Mouse (Mus musculus) embryo, embryonic 9.5 days (tissue): Measurements from ENCODE around the gene Camk2d.
A peak's percentile ranks its signal among the peaks of the same experiment; 100 is the strongest.

Source experiments
- DNase-seq: peaks from one replicate; pipeline ENCODE4 v3.0.0-alpha.2; 2017; ENCODE audit errors: extremely low spot score

Gene Camk2d

DNA sequence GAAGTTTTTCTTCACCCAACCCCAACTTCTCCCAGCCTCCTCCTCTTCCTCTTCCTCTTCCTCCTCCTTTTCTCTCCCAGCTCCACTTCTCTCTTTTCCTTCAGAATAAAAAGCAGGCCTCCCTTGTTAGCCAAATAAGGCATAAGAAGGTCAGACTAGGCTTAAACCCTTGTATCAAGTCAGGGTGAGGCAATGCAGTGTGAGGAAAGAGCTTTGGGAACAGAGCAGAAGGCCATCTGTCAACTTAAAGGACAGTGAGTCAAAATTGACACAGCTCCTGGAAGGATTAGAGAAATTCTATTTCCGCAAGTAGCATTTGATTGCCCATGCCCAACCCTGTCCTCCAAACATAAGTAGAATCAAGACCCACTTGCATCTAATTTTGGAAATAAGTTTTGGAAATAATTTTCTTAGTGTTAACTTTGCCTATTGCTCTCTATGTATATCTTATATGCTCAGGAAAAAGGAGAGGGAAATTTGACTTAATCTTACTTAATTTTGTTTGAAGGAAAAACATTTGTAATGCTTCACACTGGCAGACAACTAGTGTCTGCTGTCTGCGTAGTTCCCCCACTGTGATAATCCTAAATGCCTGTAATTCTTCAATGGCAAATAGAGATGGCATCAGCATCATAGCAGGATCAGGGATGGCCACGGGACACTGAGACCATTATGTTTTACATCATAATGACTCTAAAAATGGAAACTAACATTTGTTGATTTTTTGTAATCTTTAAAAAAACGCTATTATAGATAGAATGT lies 16.8 kb downstream of the Camk2d start:
- no peak for DNase-seq

DNA sequence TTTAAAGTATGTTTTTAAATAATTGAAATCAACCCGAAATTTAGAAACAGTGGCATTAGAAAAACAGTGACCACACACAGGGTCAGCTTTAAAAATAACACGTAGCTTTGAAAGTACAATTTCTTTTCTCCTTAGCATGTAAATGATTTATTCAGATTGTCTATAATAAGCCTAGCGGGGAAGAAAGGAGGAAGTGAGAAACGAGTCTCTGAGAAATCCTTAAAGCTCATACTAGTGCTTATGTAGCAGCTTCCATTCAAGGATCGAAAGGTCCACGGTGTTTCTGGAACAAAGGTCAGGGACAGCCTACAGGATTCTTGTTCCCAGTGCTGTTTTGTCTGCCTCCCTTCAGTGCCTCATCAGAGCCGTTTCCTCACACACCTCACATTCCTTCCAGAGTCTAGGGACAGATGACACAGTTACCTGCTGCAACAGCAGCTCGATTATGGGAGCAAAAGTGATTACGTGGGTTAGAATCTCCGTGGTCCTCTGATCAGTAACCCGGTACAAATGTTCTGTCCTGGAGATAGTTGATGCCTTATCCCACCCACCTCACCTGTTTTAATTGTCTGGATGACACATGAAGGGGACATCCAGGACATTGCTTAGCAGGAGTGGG lies 17.5 kb downstream of the Camk2d start:
- no peak for DNase-seq

DNA sequence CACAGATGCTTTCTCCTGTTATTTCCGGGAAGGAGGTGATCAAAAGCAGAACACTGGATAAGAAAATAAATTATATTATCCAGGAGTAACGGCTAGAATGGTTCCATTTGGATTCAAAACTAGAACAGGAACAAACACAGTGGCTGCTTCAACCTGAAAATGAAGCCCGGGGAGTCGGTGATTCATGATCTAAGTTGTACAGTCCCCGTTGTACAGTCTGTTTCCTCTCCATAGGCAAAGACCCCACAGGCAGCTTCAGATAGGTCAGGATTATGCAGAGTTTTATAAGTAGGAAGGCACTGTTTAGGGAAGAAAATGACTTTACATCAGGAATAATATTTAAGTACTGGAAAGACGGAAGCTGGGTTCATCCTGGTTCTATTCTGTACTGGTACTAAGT lies 19.2 kb downstream of the Camk2d start:
- no peak for DNase-seq

DNA sequence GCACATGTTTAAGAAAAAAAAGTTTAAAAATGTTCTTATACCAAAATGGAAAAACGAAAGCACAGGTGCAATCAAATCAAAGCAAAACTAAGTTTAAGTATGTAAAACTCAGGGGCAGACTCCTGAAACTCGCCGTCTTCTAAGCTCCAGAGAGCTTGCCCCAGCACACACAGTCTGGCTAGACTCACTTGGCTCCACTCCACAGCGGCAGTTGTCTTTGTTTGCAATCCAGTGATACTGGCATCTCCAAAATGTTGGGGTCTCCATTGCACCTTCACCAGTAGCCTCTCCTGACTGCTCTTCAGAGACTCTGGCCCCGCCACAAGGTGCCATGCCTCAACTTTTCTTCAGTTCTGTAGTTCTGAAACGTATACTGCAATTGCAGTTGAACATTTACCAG lies 24.1 kb downstream of the Camk2d start:
- no peak for DNase-seq

DNA sequence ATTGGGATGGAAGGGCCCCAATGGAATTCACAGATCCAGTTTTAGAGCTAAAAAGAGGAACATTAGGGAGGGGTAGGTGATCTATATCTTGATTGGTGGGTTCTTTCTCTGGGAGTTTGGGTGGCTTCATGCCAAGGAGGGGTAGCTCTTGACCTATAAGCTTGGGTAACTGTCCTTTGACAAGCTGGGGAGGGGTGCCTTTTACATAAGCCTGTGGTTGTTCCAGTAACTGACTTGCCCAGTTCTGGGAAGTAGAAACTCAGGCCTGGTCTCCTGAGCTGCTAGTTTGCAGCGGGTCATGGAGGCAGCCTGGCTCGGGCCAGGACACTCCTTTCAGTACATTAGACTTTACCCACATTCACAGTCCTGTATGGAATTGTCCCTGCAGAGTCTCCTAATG lies 26.4 kb downstream of the Camk2d start:
- DNase-seq = no peak

DNA sequence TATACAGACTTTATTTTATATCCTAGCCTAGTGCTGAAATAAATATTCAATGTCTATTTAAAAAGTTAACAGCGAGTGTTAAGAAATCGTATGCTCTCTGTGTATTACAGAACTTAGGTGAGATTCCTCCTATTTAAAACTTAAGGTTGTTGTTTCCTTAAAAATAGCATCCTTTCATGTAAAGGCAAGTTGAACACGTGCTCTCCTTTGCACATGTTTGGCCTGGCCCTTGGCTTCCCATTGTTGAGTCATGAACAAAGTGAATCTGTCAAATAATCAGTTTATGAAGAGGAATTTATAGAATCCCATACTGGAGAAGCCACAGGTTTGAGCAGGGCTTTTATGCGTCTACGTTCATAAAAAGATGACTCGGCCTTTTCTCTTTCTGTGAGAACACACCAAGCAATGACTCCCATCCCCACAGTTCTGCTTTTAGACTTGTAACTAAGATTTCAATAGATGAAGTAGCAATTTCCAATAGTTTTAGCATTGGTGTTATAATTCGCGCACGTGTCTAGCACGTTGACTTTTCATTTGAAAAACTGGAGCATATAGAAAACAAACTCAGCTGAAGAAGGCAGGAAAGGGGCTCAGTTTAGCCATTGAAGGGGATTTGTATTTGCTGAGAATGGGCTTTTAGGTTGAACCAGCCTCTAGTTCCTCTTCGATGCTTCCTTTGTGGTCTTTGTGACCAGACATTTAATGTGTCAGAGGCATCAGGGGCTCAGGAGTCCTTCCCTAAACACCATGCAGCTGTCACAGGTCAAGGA lies 29.1 kb downstream of the Camk2d start:
- DNase-seq = no peak

DNA sequence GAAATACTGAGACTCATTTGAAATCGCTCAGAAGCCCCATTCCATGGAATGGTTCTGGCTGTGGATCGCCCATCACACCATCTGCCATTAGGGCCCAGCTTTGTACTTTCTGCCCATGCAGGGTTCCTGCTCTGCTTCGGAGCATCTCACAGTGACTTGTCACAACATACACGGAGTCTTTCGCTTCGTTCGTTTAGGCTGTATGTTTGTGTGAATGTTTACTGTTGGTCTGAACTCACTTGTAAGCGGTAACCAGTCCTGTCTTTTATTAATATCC lies 29.6 kb downstream of the Camk2d start:
- DNase-seq = no peak

DNA sequence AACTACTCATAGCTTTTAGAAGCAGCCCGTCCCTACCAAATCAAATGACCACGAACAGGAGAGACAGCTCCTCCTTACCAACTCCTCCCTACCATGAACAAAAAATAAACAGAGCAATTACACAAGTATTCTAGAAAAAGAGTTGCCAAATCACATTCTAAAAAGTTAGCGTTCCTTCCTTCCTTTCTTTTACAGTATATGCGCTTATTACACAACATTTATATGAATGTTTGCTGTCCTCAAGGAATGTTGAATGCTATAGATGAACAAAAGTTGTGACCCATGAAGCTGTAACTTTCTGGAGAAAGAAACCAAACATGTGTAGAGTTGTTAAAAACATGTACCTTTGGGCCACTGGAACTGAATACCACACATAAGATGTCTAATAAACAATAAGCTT lies 31.9 kb downstream of the Camk2d start:
- no peak for DNase-seq

DNA sequence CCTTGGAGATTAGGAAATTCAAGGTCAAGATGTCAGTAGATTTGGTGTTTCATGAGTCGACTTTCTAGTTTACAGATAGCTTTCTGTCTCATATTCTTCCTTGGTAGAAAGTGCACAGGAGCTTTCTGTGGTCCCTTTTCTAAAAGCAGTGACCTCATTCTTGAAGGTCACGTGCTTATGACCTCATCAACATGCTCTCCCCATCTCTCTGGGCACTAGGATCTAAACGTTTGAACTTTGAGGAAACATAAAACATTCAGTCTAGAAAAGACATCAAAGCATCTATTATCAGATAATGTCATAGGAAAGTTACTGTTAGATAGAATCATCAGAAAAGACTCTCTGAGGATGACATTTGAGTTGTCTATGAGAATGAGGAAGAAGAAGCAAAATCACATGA lies 32.3 kb downstream of the Camk2d start:
- DNase-seq = no peak

DNA sequence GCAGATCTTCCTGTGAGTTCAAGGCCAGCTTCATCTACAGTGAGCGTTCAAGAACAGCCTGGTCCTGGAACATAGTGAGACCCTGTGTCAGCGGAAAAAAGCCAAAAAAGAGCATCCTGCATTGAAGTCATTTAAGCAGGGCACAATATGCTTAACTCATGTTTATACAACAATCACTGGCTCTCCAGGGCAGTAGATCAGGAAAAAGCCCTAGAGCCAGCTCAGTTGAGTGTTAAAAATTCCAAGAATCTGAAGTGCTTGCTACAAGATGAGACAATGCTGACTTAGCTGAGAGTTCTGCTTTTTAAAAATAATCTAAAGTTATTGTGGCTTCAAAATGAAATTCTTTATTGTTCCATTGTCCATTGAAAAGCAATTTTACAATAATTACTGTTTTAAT lies 32.9 kb downstream of the Camk2d start:
- no peak for DNase-seq

DNA sequence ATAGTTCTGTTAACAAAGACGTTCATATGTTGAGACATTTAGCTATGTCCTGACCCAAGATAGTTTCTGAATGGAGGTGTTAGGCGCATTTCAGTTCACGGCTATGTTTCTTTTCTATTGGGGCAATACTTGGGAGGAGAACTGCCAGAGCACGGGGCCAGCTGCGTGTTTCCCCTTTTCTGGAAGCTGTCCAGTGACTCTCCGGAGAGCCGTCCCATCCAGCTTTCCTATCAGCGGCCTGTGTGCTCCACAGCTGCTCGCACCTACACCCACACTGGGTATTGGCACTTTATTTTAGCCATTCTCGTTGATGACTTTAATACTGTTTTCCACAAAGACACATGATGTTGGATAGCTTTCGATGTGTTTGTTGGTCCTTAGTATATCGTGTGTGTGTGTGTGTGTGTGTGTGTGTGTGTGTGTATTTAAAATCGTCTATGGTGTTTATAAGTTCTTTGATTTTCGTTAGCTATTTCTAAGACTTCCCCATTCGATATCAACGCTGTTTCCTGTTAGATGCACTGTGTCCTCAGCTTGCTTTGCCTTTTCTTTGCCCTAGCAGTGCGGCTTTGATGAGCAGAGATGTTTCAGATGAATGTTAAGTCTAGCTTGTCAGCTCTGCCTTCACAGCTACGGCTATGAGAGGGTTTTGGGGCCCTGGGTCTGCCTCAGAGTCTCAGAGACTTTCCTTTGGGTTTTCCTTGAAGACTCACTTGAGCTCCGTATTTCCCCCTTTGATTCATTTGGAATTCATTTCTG lies 34.2 kb downstream of the Camk2d start:
- DNase-seq = no peak

DNA sequence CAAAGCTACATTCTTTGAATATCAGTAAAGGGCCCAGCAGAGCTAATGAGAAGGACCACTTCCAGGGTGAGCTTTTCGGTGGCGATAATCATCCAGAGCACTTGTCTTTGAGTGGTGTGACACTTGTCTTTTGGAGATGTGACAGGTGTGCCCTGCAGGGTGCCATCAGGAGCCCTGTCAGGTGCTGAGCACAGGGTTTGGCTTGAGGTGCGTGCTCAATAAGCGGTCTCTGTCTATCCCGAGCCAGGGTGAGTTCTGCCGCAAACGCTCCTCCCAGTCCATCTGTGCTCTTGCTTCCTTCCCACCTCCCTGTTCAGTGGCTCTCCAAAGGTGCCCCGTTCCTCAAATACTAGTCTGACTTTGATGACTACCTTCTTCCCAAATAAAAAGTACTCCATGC lies 35.5 kb downstream of the Camk2d start:
- DNase-seq = no peak

DNA sequence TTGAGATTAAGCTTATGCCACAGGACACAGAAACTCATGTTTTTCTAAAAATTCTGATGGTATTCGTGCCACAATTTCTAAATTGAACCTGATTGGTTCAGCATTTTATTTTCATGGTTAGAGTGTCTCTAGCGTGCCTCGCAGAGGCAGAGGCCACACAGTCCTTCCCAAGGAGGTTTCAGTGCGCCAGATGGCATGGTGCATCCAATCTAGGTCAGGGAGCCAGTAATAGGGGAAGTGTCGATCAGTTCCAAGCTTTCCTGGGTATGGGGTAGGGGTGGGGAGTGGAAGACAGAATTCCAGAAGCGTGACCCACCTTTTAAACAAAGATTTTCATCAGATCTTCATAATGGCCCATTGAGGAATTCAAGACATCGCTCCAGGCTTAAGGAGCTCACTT lies 36.5 kb downstream of the Camk2d start:
- no peak for DNase-seq

DNA sequence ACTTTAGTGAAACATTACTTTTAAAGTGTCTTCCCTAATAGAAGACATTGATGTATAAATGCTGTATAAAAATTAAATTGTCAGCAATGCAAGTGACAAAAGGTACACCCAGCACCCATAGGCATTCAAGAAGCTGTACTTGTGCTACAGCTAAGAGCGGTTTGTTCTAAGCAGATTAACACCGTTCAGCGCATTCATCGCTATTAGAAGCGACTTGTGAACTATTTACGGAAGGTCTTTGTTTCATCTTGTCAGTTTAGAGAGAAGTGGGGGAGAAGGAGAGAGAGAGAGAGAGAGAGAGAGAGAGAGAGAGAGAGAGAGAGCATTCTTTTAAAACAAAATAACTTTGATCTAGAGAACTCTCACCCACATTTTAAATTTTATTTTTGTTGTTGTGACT lies 38.1 kb downstream of the Camk2d start:
- DNase-seq = no peak

DNA sequence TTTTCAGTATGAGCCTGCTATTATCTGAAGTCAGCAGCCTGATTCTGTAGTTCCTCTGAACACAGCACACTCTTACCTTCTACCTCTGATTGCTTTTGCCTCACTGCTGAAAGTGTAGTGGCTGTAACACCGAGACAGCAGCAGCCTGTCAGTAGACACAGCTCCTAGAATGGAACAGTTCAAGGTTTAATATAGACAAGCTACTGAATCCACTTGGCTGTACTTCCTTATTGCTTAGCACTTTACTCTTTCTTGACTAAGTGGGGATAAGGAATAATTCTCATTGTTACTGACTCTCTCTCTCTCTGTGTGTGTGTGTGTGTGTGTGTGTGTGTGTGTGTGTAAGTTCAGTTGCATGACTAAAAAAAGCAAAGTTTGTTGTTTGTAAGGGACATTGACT lies 42.2 kb downstream of the Camk2d start:
- DNase-seq = no peak

DNA sequence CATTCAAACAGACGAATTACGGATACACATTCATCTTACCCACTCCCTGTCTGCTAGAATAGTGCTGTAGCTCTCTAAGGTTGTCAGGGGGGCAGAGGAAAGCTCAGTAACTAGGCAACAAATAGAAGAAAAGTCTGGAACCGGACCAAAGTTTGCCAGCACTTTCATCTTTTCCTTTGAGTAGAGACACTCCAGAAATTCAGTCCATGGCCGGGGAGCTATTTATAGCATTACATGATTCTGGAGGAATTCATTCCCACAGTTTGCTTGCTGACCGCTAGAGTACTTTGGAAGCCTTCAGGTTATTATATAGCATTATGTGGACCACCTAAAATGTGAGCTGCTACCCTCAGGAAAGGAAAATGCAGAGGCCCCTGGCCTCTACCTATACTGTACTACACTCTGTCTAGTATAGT lies 43.0 kb downstream of the Camk2d start:
- DNase-seq = no peak

DNA sequence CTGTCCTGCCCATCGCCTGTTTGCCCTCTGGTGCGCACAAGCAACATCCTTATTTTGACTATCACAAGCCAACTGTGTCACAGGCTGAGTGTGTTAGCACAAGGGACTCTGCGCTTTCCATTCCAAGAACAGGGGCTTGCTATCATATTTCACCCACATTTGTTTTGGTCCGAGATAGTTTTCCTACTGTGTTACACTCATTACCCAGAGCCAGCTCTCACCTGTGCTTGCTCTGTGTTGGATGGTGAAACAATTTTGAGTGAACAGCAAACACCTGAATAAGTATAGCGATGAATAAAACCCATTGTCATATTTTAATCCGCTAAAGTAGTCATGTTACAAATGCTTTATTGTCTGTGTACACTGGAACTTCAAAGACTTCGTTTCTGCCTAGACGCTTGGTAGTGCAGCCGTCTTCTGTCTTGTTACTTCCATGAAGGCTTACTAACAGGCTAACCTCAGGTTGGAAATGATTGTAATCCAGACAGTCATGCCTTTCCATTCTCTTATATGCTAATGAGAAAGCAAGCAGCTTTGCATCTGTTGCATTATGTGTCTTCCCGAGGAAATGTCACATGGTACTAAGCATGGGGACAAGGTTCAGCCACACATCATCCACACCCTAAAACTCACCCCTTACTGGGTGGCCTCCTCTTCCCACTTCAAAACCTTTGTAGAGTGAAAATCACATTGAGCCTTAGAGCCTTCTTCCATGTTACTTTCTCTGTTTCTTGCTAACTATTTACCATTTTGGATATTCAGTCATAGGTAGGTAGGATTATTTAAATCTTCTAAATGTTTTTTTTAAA lies 44.5 kb downstream of the Camk2d start:
- DNase-seq = no peak

DNA sequence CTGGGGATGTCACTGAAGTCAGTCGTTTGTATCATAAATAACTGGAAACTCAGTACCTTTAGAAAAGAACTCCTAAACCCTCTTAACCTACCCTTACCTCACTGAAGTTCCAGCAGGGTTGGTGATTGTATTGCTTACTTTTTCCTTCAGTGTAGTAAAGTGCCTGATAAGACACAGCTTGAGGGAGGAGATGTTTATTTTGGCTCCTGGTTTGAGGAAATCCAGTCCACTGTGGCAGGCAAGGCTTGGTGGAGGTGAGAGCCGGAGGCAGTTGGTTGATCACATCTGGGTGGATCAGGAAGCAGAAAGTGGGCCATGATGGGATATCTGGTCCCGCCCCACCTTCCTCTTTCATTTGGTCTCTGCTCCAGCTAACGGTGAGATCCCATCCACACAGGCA lies 45.3 kb downstream of the Camk2d start:
- DNase-seq = no peak

DNA sequence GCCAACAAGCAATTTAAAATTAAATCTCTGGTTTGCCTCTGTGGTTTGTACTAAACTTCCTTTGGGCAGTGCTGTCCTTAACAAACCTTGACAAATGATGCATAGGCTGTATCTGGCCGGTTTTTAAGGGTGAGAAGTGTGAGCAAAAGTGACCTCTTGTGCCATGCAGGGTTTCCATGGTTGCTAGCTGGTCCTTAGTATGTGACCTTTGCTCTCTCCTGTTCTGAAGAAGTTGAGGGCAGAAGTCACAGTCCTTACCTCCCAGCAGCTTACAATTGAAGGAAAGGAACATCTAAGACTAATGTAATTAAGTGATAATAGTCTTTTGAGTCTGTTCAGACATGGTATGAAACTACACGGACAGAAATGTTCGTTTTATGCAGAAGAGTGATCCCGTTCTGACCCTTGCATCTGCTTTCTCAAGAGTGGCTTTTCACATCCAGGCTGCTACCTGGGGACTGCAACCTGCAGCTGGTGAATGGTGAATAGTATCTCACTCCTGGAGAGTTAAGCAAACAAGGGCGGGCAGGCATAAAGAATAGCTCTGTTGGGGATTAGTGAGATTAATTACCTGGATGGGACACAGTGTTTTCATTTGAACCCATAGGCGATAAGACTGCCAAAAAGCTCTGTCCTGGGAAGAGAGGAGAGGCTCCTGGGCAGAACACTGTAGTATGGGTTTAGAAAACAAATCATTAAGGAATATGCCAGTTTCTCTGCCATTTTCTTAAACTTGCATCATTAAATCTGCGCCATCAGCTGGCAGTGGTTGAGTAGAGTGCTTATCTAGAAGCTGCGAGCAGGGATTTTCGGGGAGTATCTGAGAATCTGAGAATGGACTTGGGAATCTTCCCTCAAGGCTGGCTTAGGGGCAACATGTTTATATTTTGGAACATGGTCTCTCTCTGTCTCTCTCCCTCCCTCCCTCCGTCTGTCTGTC lies 47.2 kb downstream of the Camk2d start:
- peak; percentile 41 for DNase-seq

DNA sequence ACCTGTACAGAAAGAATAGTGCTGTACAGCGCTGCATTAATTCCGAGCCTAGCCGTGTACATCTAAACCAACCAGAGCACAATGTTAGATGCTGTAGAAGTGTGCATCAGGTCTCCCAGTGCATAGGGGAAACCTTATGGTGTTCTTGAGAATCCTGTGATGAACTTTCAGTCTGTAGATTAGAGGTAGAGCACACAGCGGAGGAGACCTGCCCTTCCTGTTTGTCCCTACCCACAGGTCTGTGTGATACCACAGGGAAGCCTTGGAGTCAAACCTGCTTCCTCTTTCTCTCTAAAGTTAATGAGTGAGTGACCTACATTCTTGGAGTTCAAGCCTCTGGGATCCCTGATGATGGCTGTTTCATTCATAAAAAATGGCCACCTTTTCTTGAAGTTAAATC lies 54.2 kb downstream of the Camk2d start:
- no peak for DNase-seq

DNA sequence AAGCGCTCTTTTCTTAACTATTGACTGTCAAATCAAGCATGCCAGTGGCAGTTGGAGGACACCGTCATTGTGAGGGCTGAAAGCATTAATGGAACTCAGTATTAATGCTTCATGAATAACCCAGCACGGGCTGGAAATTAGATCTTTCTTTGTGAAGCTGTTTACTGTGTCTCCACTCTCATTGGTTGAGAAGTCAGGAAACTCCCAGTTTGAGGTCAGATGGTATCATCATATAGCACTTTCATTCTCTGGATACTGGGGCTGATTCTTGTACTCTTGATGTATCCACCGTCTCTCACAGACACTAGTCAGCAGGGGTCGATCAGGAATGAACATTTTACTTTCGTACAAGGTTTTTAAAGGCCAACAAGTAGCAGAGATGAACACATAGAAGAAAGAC lies 54.6 kb downstream of the Camk2d start:
- DNase-seq = no peak
